20 mouse cellular contexts compared by ENCODE assay signal in genomic region chr1:89673071-89673470, GRCm38 (mm10).
DNase-seq lines count a peak whose midpoint lies in the region; ATAC-seq and TF ChIP-seq lines count a peak whose summit lies in the region.
"Had no signal": no experiment of that assay in that cellular context is flagged by ENCODE, and none has a peak within 500 bp of the region (broad histone marks: within the 10 kb centered on the region; RNA-seq: fewer than 3 reads in every experiment).

No protein-coding gene starts in this region.

- DNase-seq in forebrain, postnatal 0 days: no peak
- no peak for DNase-seq in lung, postnatal 4 days
- DNase-seq in ZHBTc4 (ENCODE audit: low read depth, low spot score): peak; percentile 40
- no peak for DNase-seq in stomach, postnatal 0 days (ENCODE audit: low spot score)
- DNase-seq: adrenal gland, adult 8-10 months; B cell, adult 2 months; cerebellum, adult 11 months; cerebellum, adult 8-10 months; cerebellum, postnatal 25 days; gastrocnemius, adult 2 months; gastrocnemius, postnatal 25 days had no signal

- no peak for ATAC-seq in forebrain, postnatal 0 days
- no peak for ATAC-seq in forebrain, embryonic 12.5 days (ENCODE audit: low FRiP score)
- ATAC-seq in lung, embryonic 16.5 days (ENCODE audit: low read depth): peak; percentile 85
- no peak for ATAC-seq in stomach, postnatal 0 days (ENCODE audit: low FRiP score, low TSS enrichment)
- no peak for ATAC-seq in megakaryocyte, adult 5-6 weeks (ENCODE audit: poor library complexity, severe bottlenecking)
- ATAC-seq: CD4-positive, CD25-positive, alpha-beta regulatory T cell, adult 4 months; forebrain, embryonic 16.5 days had no signal

- no peak overlapping the region for H3K9ac ChIP-seq in forebrain, postnatal 0 days
- no peak overlapping the region for H3K9ac ChIP-seq in forebrain, embryonic 12.5 days
- no peak overlapping the region for H3K9ac ChIP-seq in lung, embryonic 16.5 days (ENCODE audit: low read length)
- H3K9ac ChIP-seq in stomach, postnatal 0 days (ENCODE audit: low read length): no peak overlapping the region
- H3K9ac ChIP-seq: embryonic facial prominence, embryonic 12.5 days; heart, embryonic 12.5 days; hindbrain, embryonic 15.5 days had no signal

- H3K4me2 ChIP-seq in forebrain, postnatal 0 days (ENCODE audit: low read depth): no peak overlapping the region
- H3K4me2 ChIP-seq in forebrain, embryonic 12.5 days: no peak overlapping the region
- H3K4me2 ChIP-seq in lung, embryonic 16.5 days (ENCODE audit: low read depth, low read length): no peak overlapping the region
- H3K4me2 ChIP-seq in stomach, postnatal 0 days (replicated peaks; ENCODE audit: low read depth): no peak overlapping the region
- H3K4me2 ChIP-seq: embryonic facial prominence, embryonic 12.5 days; heart, embryonic 12.5 days; hindbrain, embryonic 15.5 days had no signal

- 0 out of 2 replicates have a peak, but pooled peaks cover 2% of the 10 kb centered on the region for H3K27me3 ChIP-seq in forebrain, postnatal 0 days (ENCODE audit: insufficient read depth, low read length)
- peaks cover 90% of the 10 kb centered on the region for H3K27me3 ChIP-seq in forebrain, embryonic 12.5 days
- H3K27me3 ChIP-seq in lung, embryonic 16.5 days (ENCODE audit: control insufficient read depth, insufficient read depth, low read depth, low read length): no peaks in the 10 kb centered on the region
- H3K27me3 ChIP-seq in stomach, postnatal 0 days (ENCODE audit: control insufficient read depth, insufficient read depth, low read length): no peaks in the 10 kb centered on the region
- H3K27me3 ChIP-seq: embryonic facial prominence, embryonic 12.5 days; heart, embryonic 12.5 days; hindbrain, embryonic 15.5 days had no signal

- H3K36me3 ChIP-seq in forebrain, postnatal 0 days (ENCODE audit: insufficient read depth): peaks cover 32% of the 10 kb centered on the region
- H3K36me3 ChIP-seq in forebrain, embryonic 12.5 days (replicated peaks): peaks cover 36% of the 10 kb centered on the region
- peaks cover 14% of the 10 kb centered on the region for H3K36me3 ChIP-seq in lung, embryonic 16.5 days (ENCODE audit: control insufficient read depth, insufficient read depth, low read length)
- peaks cover 14% of the 10 kb centered on the region; the same call in 1 of the 2 replicates for H3K36me3 ChIP-seq in stomach, postnatal 0 days (ENCODE audit: control insufficient read depth, insufficient read depth, low read length)

- no peaks in the 10 kb centered on the region for H3K9me3 ChIP-seq in forebrain, postnatal 0 days (ENCODE audit: low read length)
- H3K9me3 ChIP-seq in forebrain, embryonic 12.5 days: no peaks in the 10 kb centered on the region
- 0 out of 2 replicates have a peak, but pooled peaks cover 3% of the 10 kb centered on the region for H3K9me3 ChIP-seq in lung, embryonic 16.5 days (ENCODE audit: control insufficient read depth, low read length)
- no peaks in the 10 kb centered on the region for H3K9me3 ChIP-seq in stomach, postnatal 0 days (ENCODE audit: control insufficient read depth, low read length)
- H3K9me3 ChIP-seq: embryonic facial prominence, embryonic 12.5 days; heart, embryonic 12.5 days; hindbrain, embryonic 10.5 days; hindbrain, embryonic 15.5 days had no signal

- TF ChIP-seq EP300 in stomach, postnatal 0 days (optimal IDR thresholded peaks at IDR 0.05): no peak

- H3K27ac ChIP-seq in forebrain, postnatal 0 days (ENCODE audit: low read depth, low read length): no peak overlapping the region
- no peak overlapping the region for H3K27ac ChIP-seq in forebrain, embryonic 12.5 days
- H3K27ac ChIP-seq in lung, embryonic 16.5 days (ENCODE audit: low read length): 0 out of 2 replicates have a peak overlapping the region, but pooled peaks have one; percentile 8
- no peak overlapping the region for H3K27ac ChIP-seq in stomach, postnatal 0 days (replicated peaks)
- H3K27ac ChIP-seq: embryonic facial prominence, embryonic 12.5 days; gastrocnemius, adult 2 months; hindbrain, embryonic 10.5 days; hindbrain, embryonic 15.5 days had no signal

- TF ChIP-seq CTCF in forebrain, postnatal 0 days (IDR thresholded peaks at IDR 0.05; ENCODE audit: low read depth): peak; percentile 32; the same call in 1 of the 2 replicates
- peak; percentile 16; the same call in 1 of the 2 replicates for TF ChIP-seq CTCF in stomach, postnatal 0 days (IDR thresholded peaks at IDR 0.05; ENCODE audit: low read depth)

- WGBS in forebrain, postnatal 0 days: 92% methylated on average over 6 of the region's 6 CpGs
- 93% methylated on average over 6 of the region's 6 CpGs for WGBS in forebrain, embryonic 12.5 days
- WGBS in lung, embryonic 16.5 days: 57% methylated on average over 6 of the region's 6 CpGs
- 68% methylated on average over 6 of the region's 6 CpGs for WGBS in stomach, postnatal 0 days

- no peaks in the 10 kb centered on the region for H3K4me1 ChIP-seq in forebrain, postnatal 0 days (ENCODE audit: insufficient read depth)
- H3K4me1 ChIP-seq in forebrain, embryonic 12.5 days: peaks cover 52% of the 10 kb centered on the region
- peaks cover 4% of the 10 kb centered on the region; the same call in 1 of the 2 replicates for H3K4me1 ChIP-seq in lung, embryonic 16.5 days (replicated peaks; ENCODE audit: control insufficient read depth, insufficient read depth, low read length)
- no peaks in the 10 kb centered on the region for H3K4me1 ChIP-seq in stomach, postnatal 0 days (replicated peaks; ENCODE audit: control insufficient read depth, insufficient read depth)
- H3K4me1 ChIP-seq: heart, embryonic 12.5 days had no signal

- H3K4me3 ChIP-seq in forebrain, postnatal 0 days (ENCODE audit: low read depth, low read length): no peak overlapping the region
- no peak overlapping the region for H3K4me3 ChIP-seq in forebrain, embryonic 12.5 days (replicated peaks)
- no peak overlapping the region for H3K4me3 ChIP-seq in lung, embryonic 16.5 days (ENCODE audit: low read length)
- no peak overlapping the region for H3K4me3 ChIP-seq in stomach, postnatal 0 days (ENCODE audit: low read depth, low read length)
- H3K4me3 ChIP-seq: embryonic facial prominence, embryonic 12.5 days; gastrocnemius, adult 2 months; heart, embryonic 12.5 days; hindbrain, embryonic 10.5 days; hindbrain, embryonic 15.5 days had no signal
